Mouse (Mus musculus): Measurements from ENCODE around the gene Vmn1r85. TPM values are rescaled to one million over a fixed set of nuclear protein-coding genes. Genes with fewer than 3 reads are reported as not detected.

The Vmn1r85 gene
- polyA plus RNA-seq, 1 experiment from 2014 or later, result not detected

GRCm38 (mm10) chr7:13043120-13043444 is 51.9 kb downstream of the Vmn1r85 start:
- Histone ChIP-seq H3K36me3 (ENCODE audit: control insufficient read depth, insufficient read depth, low read length) (no peaks in the 10 kb centered on the region), H3K9me3 (ENCODE audit: control insufficient read depth, low read length) (no peaks in the 10 kb centered on the region), H3K27me3 (ENCODE audit: control insufficient read depth, insufficient read depth, low read length) (peaks cover 31% of the 10 kb centered on the region), H3K9ac (ENCODE audit: low read length) (no peak overlapping the region; the same call in 1 of the 2 replicates), H3K27ac (ENCODE audit: low read depth, low read length) (no peak overlapping the region), H3K4me2 (ENCODE audit: low read depth, low read length, severe bottlenecking) (peak overlapping the region; percentile 92), H3K4me3 (ENCODE audit: low read depth, low read length) (peak overlapping the region; percentile 40), H3K4me1 (replicated peaks; ENCODE audit: control insufficient read depth, insufficient read depth, low read length) (peaks cover 9% of the 10 kb centered on the region)
- DNase-seq (ENCODE audit: low spot score) (no peak), ATAC-seq (replicated peaks; ENCODE audit: low FRiP score) (no peak)
- WGBS, result 42% methylated on average over 16 of the region's 16 CpGs

- Histone ChIP-seq H3K27me3 (ENCODE audit: control insufficient read depth, insufficient read depth, low read length) (peaks cover 31% of the 10 kb centered on the region), H3K4me2 (ENCODE audit: low read depth, low read length, severe bottlenecking) (no peak overlapping the region), H3K36me3 (ENCODE audit: control insufficient read depth, insufficient read depth, low read length) (no peaks in the 10 kb centered on the region), H3K4me1 (replicated peaks; ENCODE audit: control insufficient read depth, insufficient read depth, low read length) (peaks cover 9% of the 10 kb centered on the region), H3K27ac (ENCODE audit: low read depth, low read length) (no peak overlapping the region), H3K9ac (ENCODE audit: low read length) (no peak overlapping the region), H3K4me3 (ENCODE audit: low read depth, low read length) (no peak overlapping the region), H3K9me3 (ENCODE audit: control insufficient read depth, low read length) (no peaks in the 10 kb centered on the region)
- no peak for ATAC-seq (replicated peaks; ENCODE audit: low FRiP score)
- WGBS, result 75% methylated on average over 6 of the region's 6 CpGs
- DNase-seq (ENCODE audit: low spot score), result no peak
Measured at GRCm38 (mm10) chr7:13042511-13042910, 52.5 kb downstream of the Vmn1r85 start.

GRCm38 (mm10) chr7:13041256-13041655 is 53.7 kb downstream of the Vmn1r85 start:
- ATAC-seq (replicated peaks; ENCODE audit: low FRiP score) (no peak), DNase-seq (ENCODE audit: low spot score) (no peak)
- Histone ChIP-seq H3K9ac (ENCODE audit: low read length) (no peak overlapping the region), H3K9me3 (ENCODE audit: control insufficient read depth, low read length) (no peaks in the 10 kb centered on the region), H3K36me3 (ENCODE audit: control insufficient read depth, insufficient read depth, low read length) (no peaks in the 10 kb centered on the region), H3K27ac (ENCODE audit: low read depth, low read length) (no peak overlapping the region), H3K4me1 (replicated peaks; ENCODE audit: control insufficient read depth, insufficient read depth, low read length) (peaks cover 12% of the 10 kb centered on the region), H3K4me3 (ENCODE audit: low read depth, low read length) (no peak overlapping the region), H3K27me3 (ENCODE audit: control insufficient read depth, insufficient read depth, low read length) (peaks cover 31% of the 10 kb centered on the region), H3K4me2 (ENCODE audit: low read depth, low read length, severe bottlenecking) (no peak overlapping the region)
- WGBS, result 74% methylated on average over 1 of the region's 1 CpGs

- H3K4me2 ChIP-seq (ENCODE audit: low read depth, low read length, severe bottlenecking), result peak overlapping the region; percentile 81; the same call in 1 of the 2 replicates
- H3K27ac ChIP-seq (ENCODE audit: low read depth, low read length), result no peak overlapping the region
- H3K4me1 ChIP-seq (replicated peaks; ENCODE audit: control insufficient read depth, insufficient read depth, low read length), result peaks cover 17% of the 10 kb centered on the region
- DNase-seq (ENCODE audit: low spot score), result no peak
- H3K4me3 ChIP-seq (ENCODE audit: low read depth, low read length), result no peak overlapping the region
- no peaks in the 10 kb centered on the region for H3K9me3 ChIP-seq (ENCODE audit: control insufficient read depth, low read length)
- no peak for ATAC-seq (replicated peaks; ENCODE audit: low FRiP score)
- H3K9ac ChIP-seq (ENCODE audit: low read length), result peak overlapping the region; percentile 93; the same call in 1 of the 2 replicates
- H3K27me3 ChIP-seq (ENCODE audit: control insufficient read depth, insufficient read depth, low read length), result peaks cover 20% of the 10 kb centered on the region
- H3K36me3 ChIP-seq (ENCODE audit: control insufficient read depth, insufficient read depth, low read length), result peaks cover 3% of the 10 kb centered on the region; the same call in 1 of the 2 replicates
- WGBS, result 94% methylated on average over 1 of the region's 1 CpGs
Measured at GRCm38 (mm10) chr7:13039181-13039580, 55.8 kb downstream of the Vmn1r85 start.

- H3K9ac ChIP-seq (ENCODE audit: low read length), result peak overlapping the region; percentile 93
- H3K4me1 ChIP-seq (replicated peaks; ENCODE audit: control insufficient read depth, insufficient read depth, low read length), result peaks cover 15% of the 10 kb centered on the region; the same call in 1 of the 2 replicates
- peak overlapping the region; percentile 81 for H3K4me2 ChIP-seq (ENCODE audit: low read depth, low read length, severe bottlenecking)
- peaks cover 15% of the 10 kb centered on the region for H3K27me3 ChIP-seq (ENCODE audit: control insufficient read depth, insufficient read depth, low read length)
- no peaks in the 10 kb centered on the region for H3K9me3 ChIP-seq (ENCODE audit: control insufficient read depth, low read length)
- ATAC-seq (replicated peaks; ENCODE audit: low FRiP score), result no peak
- H3K36me3 ChIP-seq (ENCODE audit: control insufficient read depth, insufficient read depth, low read length), result peaks cover 3% of the 10 kb centered on the region; the same call in 1 of the 2 replicates
- DNase-seq (ENCODE audit: low spot score), result no peak
- peak overlapping the region; percentile 99 for H3K27ac ChIP-seq (ENCODE audit: low read depth, low read length)
- 26% methylated on average over 15 of the region's 15 CpGs for WGBS
- H3K4me3 ChIP-seq (ENCODE audit: low read depth, low read length), result peak overlapping the region; percentile 85
Measured at GRCm38 (mm10) chr7:13038621-13039169, 56.3 kb downstream of the Vmn1r85 start.

GRCm38 (mm10) chr7:13037901-13038555 is 56.9 kb downstream of the Vmn1r85 start, which contains the start of gene Ube2m:
Gene Ube2m, minus strand, starts transcription at chr7:13038275.
- Histone ChIP-seq H3K9me3 (ENCODE audit: control insufficient read depth, low read length) (no peaks in the 10 kb centered on the region), H3K4me2 (ENCODE audit: low read depth, low read length, severe bottlenecking) (peak within 1 kb of the TSS; percentile 81), H3K27me3 (ENCODE audit: control insufficient read depth, insufficient read depth, low read length) (peaks cover 8% of the 10 kb centered on the region), H3K27ac (ENCODE audit: low read depth, low read length) (peak within 1 kb of the TSS; percentile 99), H3K4me3 (ENCODE audit: low read depth, low read length) (peak within 1 kb of the TSS; percentile 85), H3K4me1 (replicated peaks; ENCODE audit: control insufficient read depth, insufficient read depth, low read length) (peaks cover 16% of the 10 kb centered on the region; the same call in 1 of the 2 replicates), H3K36me3 (ENCODE audit: control insufficient read depth, insufficient read depth, low read length) (peaks cover 3% of the 10 kb centered on the region; the same call in 1 of the 2 replicates), H3K9ac (ENCODE audit: low read length) (peak within 1 kb of the TSS; percentile 93)
- DNase-seq (ENCODE audit: low spot score), result peak; percentile 98
- WGBS, result under 1% methylated on average over 51 of the region's 65 CpGs
- ATAC-seq (replicated peaks; ENCODE audit: low FRiP score), result peak; percentile 91

- under 1% methylated on average over 32 of the region's 33 CpGs for WGBS
- ATAC-seq (replicated peaks; ENCODE audit: low FRiP score) (peak; percentile 2; the same call in 1 of the 2 replicates), DNase-seq (ENCODE audit: low spot score) (no peak)
- Histone ChIP-seq H3K4me1 (replicated peaks; ENCODE audit: control insufficient read depth, insufficient read depth, low read length) (peaks cover 18% of the 10 kb centered on the region; the same call in 1 of the 2 replicates), H3K4me2 (ENCODE audit: low read depth, low read length, severe bottlenecking) (peak overlapping the region; percentile 81), H3K4me3 (ENCODE audit: low read depth, low read length) (peak overlapping the region; percentile 85), H3K9ac (ENCODE audit: low read length) (peak overlapping the region; percentile 93), H3K9me3 (ENCODE audit: control insufficient read depth, low read length) (no peaks in the 10 kb centered on the region), H3K27me3 (ENCODE audit: control insufficient read depth, insufficient read depth, low read length) (peaks cover 3% of the 10 kb centered on the region; the same call in 1 of the 2 replicates), H3K27ac (ENCODE audit: low read depth, low read length) (peak overlapping the region; percentile 99), H3K36me3 (ENCODE audit: control insufficient read depth, insufficient read depth, low read length) (peaks cover 3% of the 10 kb centered on the region; the same call in 1 of the 2 replicates)
Measured at GRCm38 (mm10) chr7:13037366-13037765, 57.6 kb downstream of the Vmn1r85 start.

GRCm38 (mm10) chr7:13036806-13037205 is 58.2 kb downstream of the Vmn1r85 start:
- H3K4me1 ChIP-seq (replicated peaks; ENCODE audit: control insufficient read depth, insufficient read depth, low read length), result peaks cover 18% of the 10 kb centered on the region; the same call in 1 of the 2 replicates
- H3K9me3 ChIP-seq (ENCODE audit: control insufficient read depth, low read length), result no peaks in the 10 kb centered on the region
- H3K27ac ChIP-seq (ENCODE audit: low read depth, low read length), result no peak overlapping the region
- peaks cover 7% of the 10 kb centered on the region; the same call in 1 of the 2 replicates for H3K36me3 ChIP-seq (ENCODE audit: control insufficient read depth, insufficient read depth, low read length)
- ATAC-seq (replicated peaks; ENCODE audit: low FRiP score) (no peak), DNase-seq (ENCODE audit: low spot score) (no peak)
- H3K9ac ChIP-seq (ENCODE audit: low read length), result peak overlapping the region; percentile 93
- peak overlapping the region; percentile 85 for H3K4me3 ChIP-seq (ENCODE audit: low read depth, low read length)
- 47% methylated on average over 4 of the region's 4 CpGs for WGBS
- 0 out of 2 replicates have a peak, but pooled peaks cover 2% of the 10 kb centered on the region for H3K27me3 ChIP-seq (ENCODE audit: control insufficient read depth, insufficient read depth, low read length)
- H3K4me2 ChIP-seq (ENCODE audit: low read depth, low read length, severe bottlenecking), result peak overlapping the region; percentile 81

Measured in forebrain, embryonic 11.5 days (tissue).